Mouse (Mus musculus) limb, embryonic 10.5 days (tissue): ENCODE data around the gene Ankrd6. TPM values are rescaled to one million over a fixed set of nuclear protein-coding genes. Genes with fewer than 3 reads are reported as not detected.

Source experiments
- DNase-seq: peaks from one replicate; pipeline ENCODE4 v3.0.0-alpha.2; 2017; ENCODE audit warnings: low spot score
- H3K27ac ChIP-seq: fragments of 300-500 bp; sonication (generic); 2 replicates; pipeline ENCODE4 v1.5.1; 2016; ENCODE audit warnings: mild to moderate bottlenecking
- H3K27me3 ChIP-seq: fragments of 300-500 bp; sonication (generic); 2 replicates; pipeline ENCODE4 v1.6.1; 2016; ENCODE audit warnings: low read depth, mild to moderate bottlenecking; ENCODE audit not compliant: poor library complexity, severe bottlenecking
- H3K36me3 ChIP-seq: fragments of 300-500 bp; sonication (generic); 2 replicates; pipeline ENCODE4 v1.6.1; 2016; ENCODE audit warnings: mild to moderate bottlenecking, moderate library complexity
- H3K4me1 ChIP-seq: fragments of 300-500 bp; sonication (generic); 2 replicates; pipeline ENCODE4 v1.6.1; 2016
- H3K4me3 ChIP-seq: fragments of 300-500 bp; sonication (generic); 2 replicates; pipeline ENCODE4 v1.5.1; 2016; ENCODE audit warnings: mild to moderate bottlenecking, moderate library complexity
- H3K9me3 ChIP-seq: fragments of 300-500 bp; sonication (generic); replicated peaks from 2 replicates; pipeline ENCODE4 v1.6.1; 2016; ENCODE audit warnings: mild to moderate bottlenecking
- WGBS: fragments of 180-500 bp; shearing (Covaris S2); methylation state at CpG from one replicate; pipeline ENCODE4 v1.1.7; 2016; 5-methylcytosine and 5-hydroxymethylcytosine counted together
- polyA plus RNA-seq: library from polyadenylated mRNA; unstranded; fragments of >200 nt; fragmentation: Nextera tagmentation; extraction: Ambion mirVana; gene quantifications from 2 replicates; pipeline ENCODE4 v1.2.1, GENCODE M21; 2016

Gene Ankrd6
- polyA plus RNA-seq, 1 experiment from 2014 or later = 8.4 TPM

DNA sequence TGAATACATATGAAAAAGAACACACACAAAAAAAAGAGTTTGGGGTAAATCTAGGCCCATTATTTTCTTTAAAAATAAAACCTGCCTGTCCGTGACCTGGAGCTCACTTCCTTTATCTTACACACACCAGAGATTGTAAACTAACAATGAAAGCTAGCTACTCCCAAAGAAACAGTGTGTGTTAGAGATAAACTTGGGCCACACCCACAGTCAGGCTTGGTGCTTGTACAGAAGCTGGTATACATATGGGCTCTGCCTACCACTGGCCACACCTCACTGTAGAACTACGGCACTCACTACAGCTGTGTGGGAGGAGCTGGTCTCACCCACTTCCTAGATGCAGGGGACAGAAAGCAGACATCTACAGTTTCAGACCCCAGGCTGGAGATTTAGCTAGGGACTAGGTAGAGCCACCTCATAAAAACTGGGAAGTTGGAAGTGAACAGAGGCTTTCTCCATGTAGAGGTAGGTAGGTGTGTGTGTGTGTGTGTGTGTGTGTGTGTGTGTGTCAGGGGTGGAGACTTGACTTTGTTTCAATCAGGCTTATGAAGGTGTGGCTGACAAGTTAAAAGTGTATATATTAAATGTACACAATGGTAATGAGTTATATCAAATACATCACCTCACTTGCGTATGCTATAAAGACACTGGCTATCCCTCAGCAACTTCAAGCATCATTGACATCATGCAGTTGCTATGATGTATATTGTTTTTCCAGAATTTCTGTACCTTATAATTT lies 41.2 kb downstream of the Ankrd6 start:
- no peaks in the 10 kb centered on the region for H3K27me3 ChIP-seq
- no peaks in the 10 kb centered on the region for H3K36me3 ChIP-seq
- no peak overlapping the region for H3K4me3 ChIP-seq
- 81% methylated on average over 3 of the region's 3 CpGs for WGBS
- H3K9me3 ChIP-seq = no peaks in the 10 kb centered on the region
- H3K27ac ChIP-seq = no peak overlapping the region
- H3K4me1 ChIP-seq = peaks cover 2% of the 10 kb centered on the region; the same call in 1 of the 2 replicates
- DNase-seq = no peak

GRCm38 (mm10) chr4:32907631-32908030 lies 43.0 kb downstream of the Ankrd6 start:
- Histone ChIP-seq H3K27ac (no peak overlapping the region), H3K4me1 (peaks cover 6% of the 10 kb centered on the region; the same call in 1 of the 2 replicates), H3K27me3 (no peaks in the 10 kb centered on the region), H3K36me3 (no peaks in the 10 kb centered on the region), H3K9me3 (no peaks in the 10 kb centered on the region), H3K4me3 (no peak overlapping the region)
- WGBS = 82% methylated on average over 3 of the region's 3 CpGs
- no peak for DNase-seq

- Histone ChIP-seq H3K27me3 (no peaks in the 10 kb centered on the region), H3K36me3 (no peaks in the 10 kb centered on the region), H3K4me3 (no peak overlapping the region), H3K9me3 (no peaks in the 10 kb centered on the region), H3K27ac (no peak overlapping the region), H3K4me1 (peaks cover 6% of the 10 kb centered on the region; the same call in 1 of the 2 replicates)
- no peak for DNase-seq
- 83% methylated on average over 6 of the region's 6 CpGs for whole genome bisulfite sequencing
These were observed 44.0 kb downstream of the Ankrd6 start for GRCm38 (mm10) chr4:32906627-32907026.

- Histone ChIP-seq H3K4me1 (peaks cover 6% of the 10 kb centered on the region; the same call in 1 of the 2 replicates), H3K27me3 (no peaks in the 10 kb centered on the region), H3K9me3 (no peaks in the 10 kb centered on the region), H3K27ac (no peak overlapping the region), H3K36me3 (no peaks in the 10 kb centered on the region), H3K4me3 (no peak overlapping the region)
- WGBS = 95% methylated on average over 2 of the region's 2 CpGs
- DNase-seq = no peak
These were observed 44.7 kb downstream of the Ankrd6 start for GRCm38 (mm10) chr4:32905913-32906312.

DNA sequence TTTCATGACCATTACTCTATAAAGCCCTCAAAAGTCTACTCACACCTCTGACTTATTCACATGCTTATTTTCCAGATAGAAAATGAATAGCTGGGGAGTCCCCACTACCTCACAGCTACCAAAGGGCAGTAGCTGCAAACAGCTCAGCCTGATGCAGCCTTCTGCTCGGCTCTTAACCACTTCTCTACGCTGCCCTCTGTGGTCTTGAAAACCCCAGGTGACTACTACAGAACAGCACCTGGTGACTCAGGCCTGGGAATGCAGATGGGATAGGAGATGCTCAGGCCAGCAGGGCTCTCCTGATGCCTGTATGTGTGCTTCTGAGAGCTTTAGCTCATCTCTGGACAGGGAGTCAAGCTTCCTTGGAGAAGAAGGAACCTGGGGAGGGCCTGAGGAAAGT lies 45.3 kb downstream of the Ankrd6 start:
- H3K4me1 ChIP-seq = peaks cover 6% of the 10 kb centered on the region; the same call in 1 of the 2 replicates
- no peaks in the 10 kb centered on the region for H3K27me3 ChIP-seq
- H3K36me3 ChIP-seq = no peaks in the 10 kb centered on the region
- no peak for DNase-seq
- H3K9me3 ChIP-seq = no peaks in the 10 kb centered on the region
- no peak overlapping the region for H3K4me3 ChIP-seq
- no peak overlapping the region for H3K27ac ChIP-seq
- 81% methylated on average over 2 of the region's 2 CpGs for WGBS

DNA sequence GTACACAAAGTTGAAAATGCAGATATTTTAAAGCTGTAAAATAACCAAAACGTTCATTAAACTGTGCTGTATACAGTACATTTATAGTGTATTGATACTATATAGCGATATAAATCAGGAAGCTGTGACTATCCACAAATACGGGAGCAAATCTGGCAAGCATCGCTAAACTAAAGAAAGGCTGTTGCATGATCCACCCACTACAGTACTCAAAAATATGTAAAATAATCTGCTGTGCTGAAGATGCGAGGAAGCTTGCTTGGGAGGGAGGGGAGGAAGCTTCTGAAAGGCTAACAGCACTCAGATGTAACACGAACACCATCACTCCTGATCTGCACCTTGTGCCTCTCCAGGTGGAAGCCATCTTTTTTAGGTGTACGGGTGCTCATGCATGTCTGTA lies 46.8 kb downstream of the Ankrd6 start:
- Histone ChIP-seq H3K36me3 (no peaks in the 10 kb centered on the region), H3K27me3 (no peaks in the 10 kb centered on the region), H3K4me1 (peaks cover 6% of the 10 kb centered on the region; the same call in 1 of the 2 replicates), H3K4me3 (no peak overlapping the region), H3K9me3 (no peaks in the 10 kb centered on the region), H3K27ac (no peak overlapping the region)
- 90% methylated on average over 7 of the region's 7 CpGs for WGBS
- DNase-seq = no peak

DNA sequence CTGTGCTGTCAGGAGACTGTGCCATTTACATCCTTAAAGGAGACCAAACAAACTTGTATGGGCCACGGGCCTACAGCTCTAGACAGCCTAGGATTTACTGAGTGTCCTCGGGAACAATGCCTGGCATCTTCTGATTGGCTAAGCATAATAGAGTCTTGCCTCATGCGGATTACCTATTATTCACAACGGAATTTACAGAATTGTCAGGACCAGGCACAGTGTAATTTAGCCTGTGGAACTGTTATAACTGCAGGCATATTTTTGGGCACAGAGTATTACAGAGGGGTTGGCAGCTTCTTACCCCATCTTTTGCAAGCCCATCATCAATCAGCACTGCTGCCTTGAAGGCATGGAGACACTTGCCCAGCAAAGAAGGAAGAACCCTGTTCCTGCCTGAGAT lies 51.6 kb downstream of the Ankrd6 start:
- Histone ChIP-seq H3K36me3 (peaks cover 7% of the 10 kb centered on the region), H3K4me3 (no peak overlapping the region), H3K27me3 (no peaks in the 10 kb centered on the region), H3K4me1 (0 out of 2 replicates have a peak, but pooled peaks cover under 1% of the 10 kb centered on the region), H3K9me3 (0 out of 2 replicates have a peak, but pooled peaks cover 5% of the 10 kb centered on the region), H3K27ac (no peak overlapping the region)
- 63% methylated on average over 4 of the region's 4 CpGs for WGBS
- DNase-seq = no peak

DNA sequence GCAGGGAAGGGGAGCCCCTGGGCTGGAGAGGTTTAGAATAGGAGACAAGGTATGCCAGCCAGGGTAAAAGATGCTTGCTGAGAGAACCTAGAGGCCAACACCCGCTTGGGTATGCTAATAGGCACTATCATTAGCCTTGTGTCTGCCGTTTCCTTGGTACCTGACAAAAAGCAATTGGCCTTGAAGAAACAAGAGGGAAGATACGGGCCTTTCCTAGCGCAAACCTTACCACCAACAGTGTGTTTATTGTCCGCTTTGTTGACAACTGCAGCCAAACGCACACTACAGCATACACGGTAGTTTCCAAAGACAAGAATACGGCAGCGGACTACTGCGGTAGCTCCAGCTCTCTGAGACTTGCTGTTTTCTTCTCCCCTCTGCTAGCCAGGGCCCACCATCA lies 59.3 kb downstream of the Ankrd6 start:
- no peak overlapping the region for H3K4me3 ChIP-seq
- no peaks in the 10 kb centered on the region for H3K27me3 ChIP-seq
- H3K36me3 ChIP-seq = peaks cover 10% of the 10 kb centered on the region
- WGBS = 86% methylated on average over 10 of the region's 10 CpGs
- H3K4me1 ChIP-seq = no peaks in the 10 kb centered on the region
- no peak for DNase-seq
- 0 out of 2 replicates have a peak, but pooled peaks cover 6% of the 10 kb centered on the region for H3K9me3 ChIP-seq
- H3K27ac ChIP-seq = no peak overlapping the region

DNA sequence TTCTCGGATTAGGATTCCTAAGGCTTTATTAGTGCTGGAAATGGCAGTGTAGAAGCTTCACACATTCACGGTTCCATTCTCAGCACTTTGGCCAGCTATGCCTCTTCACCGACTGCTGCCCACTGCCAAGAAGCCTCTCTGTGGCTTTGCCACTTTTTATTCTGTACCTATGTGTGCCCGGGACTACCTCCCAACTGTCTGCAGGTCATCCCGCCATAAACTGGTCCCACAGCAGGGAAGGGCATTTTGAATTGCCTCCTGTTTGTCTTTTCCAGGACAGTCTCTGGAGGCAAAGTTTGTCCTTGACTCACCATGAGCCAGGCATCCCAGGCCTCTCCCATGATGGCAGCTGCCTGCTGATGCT lies 59.9 kb downstream of the Ankrd6 start:
- H3K27me3 ChIP-seq = no peaks in the 10 kb centered on the region
- 0 out of 2 replicates have a peak, but pooled peaks cover 6% of the 10 kb centered on the region for H3K9me3 ChIP-seq
- no peak overlapping the region for H3K4me3 ChIP-seq
- peaks cover 10% of the 10 kb centered on the region for H3K36me3 ChIP-seq
- no peak overlapping the region for H3K27ac ChIP-seq
- no peaks in the 10 kb centered on the region for H3K4me1 ChIP-seq
- DNase-seq = no peak
- WGBS = 83% methylated on average over 5 of the region's 5 CpGs

DNA sequence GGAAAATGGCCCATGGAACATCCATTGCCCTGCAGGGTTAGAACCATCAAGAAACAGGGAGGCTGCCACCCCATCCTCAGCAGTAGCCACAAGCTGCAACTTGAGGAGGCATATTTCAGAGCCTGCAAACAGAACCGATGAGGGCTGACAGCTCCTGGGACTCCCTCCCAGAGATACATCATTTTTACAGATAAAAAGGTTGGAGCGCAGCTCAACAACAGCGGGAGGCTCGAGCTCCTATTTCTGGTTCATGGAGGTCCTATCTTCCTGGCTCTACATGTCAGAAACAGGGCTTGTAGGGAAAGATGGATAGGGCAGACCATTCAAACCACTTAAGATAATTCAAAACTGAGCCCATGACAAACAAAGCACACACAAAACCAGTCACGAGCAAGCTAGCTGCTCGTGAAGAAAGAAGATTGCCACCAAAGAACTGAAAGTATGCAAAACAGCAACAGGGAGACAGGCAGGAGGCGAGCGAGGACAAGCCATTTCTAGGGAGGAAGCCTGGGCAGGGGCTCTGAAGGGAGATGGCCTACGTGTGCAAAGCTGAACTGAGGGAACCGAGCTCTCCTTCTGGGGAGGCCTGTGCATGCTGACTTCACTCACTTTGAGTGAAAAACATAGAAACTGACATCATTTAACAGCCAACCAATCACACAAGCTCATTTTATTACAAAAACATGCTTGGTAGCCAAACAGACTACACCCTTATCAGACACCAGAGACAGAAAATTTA lies 60.5 kb downstream of the Ankrd6 start:
- Histone ChIP-seq H3K4me3 (no peak overlapping the region), H3K36me3 (peaks cover 10% of the 10 kb centered on the region), H3K4me1 (no peaks in the 10 kb centered on the region), H3K27ac (no peak overlapping the region), H3K9me3 (0 out of 2 replicates have a peak, but pooled peaks cover 6% of the 10 kb centered on the region), H3K27me3 (no peaks in the 10 kb centered on the region)
- 66% methylated on average over 10 of the region's 10 CpGs for WGBS
- no peak for DNase-seq

- WGBS = 93% methylated on average over 11 of the region's 11 CpGs
- Histone ChIP-seq H3K9me3 (0 out of 2 replicates have a peak, but pooled peaks cover 3% of the 10 kb centered on the region), H3K36me3 (peaks cover 5% of the 10 kb centered on the region), H3K27ac (no peak overlapping the region), H3K4me3 (no peak overlapping the region), H3K27me3 (no peaks in the 10 kb centered on the region), H3K4me1 (peaks cover 4% of the 10 kb centered on the region)
- DNase-seq = no peak
These were observed 61.4 kb downstream of the Ankrd6 start for GRCm38 (mm10) chr4:32889246-32889645.

DNA sequence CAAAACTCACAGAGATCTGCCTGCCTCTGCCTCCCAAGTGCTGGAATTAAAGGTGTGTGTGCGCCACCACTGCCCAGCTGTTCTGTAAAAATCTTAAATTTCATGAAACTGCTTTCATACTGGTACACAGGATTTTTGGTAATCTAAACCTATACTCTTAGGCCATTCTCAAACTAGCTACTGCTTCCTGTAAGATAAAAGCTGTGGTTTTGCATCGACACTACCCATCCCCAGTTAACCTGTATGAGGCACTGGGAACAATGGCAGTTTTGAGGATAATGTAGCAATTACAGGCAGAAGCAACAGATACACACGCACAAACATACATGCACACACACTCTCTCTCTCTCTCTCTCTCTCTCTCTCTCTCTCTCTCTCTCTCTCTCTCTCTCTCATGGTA lies 64.2 kb downstream of the Ankrd6 start:
- H3K36me3 ChIP-seq = no peaks in the 10 kb centered on the region
- H3K27ac ChIP-seq = no peak overlapping the region
- H3K27me3 ChIP-seq = no peaks in the 10 kb centered on the region
- 92% methylated on average over 3 of the region's 3 CpGs for WGBS
- H3K4me3 ChIP-seq = no peak overlapping the region
- peaks cover 17% of the 10 kb centered on the region for H3K4me1 ChIP-seq
- no peaks in the 10 kb centered on the region for H3K9me3 ChIP-seq
- DNase-seq = no peak

DNA sequence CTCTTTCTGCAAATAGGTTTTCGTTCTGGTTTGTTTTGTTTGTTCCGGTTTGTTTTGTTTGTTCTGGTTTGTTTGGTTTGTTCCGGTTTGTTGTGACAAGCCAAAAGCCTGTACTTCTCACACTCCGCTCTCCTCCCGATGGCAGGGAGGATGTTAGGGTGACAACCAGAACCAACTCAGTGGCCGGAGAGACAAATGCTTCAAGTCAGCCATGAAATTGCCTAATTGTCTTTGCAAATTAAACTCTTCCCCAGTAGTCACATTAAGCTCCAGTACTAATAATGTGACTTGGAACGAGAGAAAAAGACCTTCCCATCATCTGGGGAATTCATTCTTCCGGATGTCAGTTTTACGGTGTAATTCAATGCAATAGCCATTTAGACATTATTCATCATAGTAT lies 66.0 kb downstream of the Ankrd6 start:
- Histone ChIP-seq H3K4me3 (no peak overlapping the region), H3K27ac (no peak overlapping the region), H3K27me3 (no peaks in the 10 kb centered on the region), H3K9me3 (no peaks in the 10 kb centered on the region), H3K36me3 (no peaks in the 10 kb centered on the region), H3K4me1 (peaks cover 33% of the 10 kb centered on the region)
- no peak for DNase-seq
- WGBS = 67% methylated on average over 9 of the region's 9 CpGs
